Mouse (Mus musculus) ovary, adult 18-20 months (tissue): Measurements from ENCODE around the gene Tmem63b.
A peak's percentile ranks its signal among the peaks of the same experiment; 100 is the strongest.
"Not testable (repeated sequence)": the region's sequence is repeated elsewhere in the genome, so short reads cannot be mapped to it uniquely, and the experiment has no call there.

Experiments used
- DNase-seq: peaks from one replicate; pipeline ENCODE4 v3.0.0; 2022; ENCODE audit warnings: low spot score, mixed read lengths

Tmem63b gene

GRCm38 (mm10) chr17:45671821-45672220, 14.9 kb downstream of the Tmem63b start:
- no peak for DNase-seq

- no peak for DNase-seq
These were observed 18.7 kb downstream of the Tmem63b start for GRCm38 (mm10) chr17:45667986-45668385.

- no peak for DNase-seq
These were observed 19.2 kb downstream of the Tmem63b start for GRCm38 (mm10) chr17:45667481-45667880.

GRCm38 (mm10) chr17:45666091-45666490, 20.6 kb downstream of the Tmem63b start:
- no peak for DNase-seq

- DNase-seq: no peak
These were observed 22.1 kb downstream of the Tmem63b start for GRCm38 (mm10) chr17:45664608-45665007.

GRCm38 (mm10) chr17:45663106-45663919, 23.4 kb downstream of the Tmem63b start:
- no peak for DNase-seq

- DNase-seq: no peak
These were observed 27.5 kb downstream of the Tmem63b start, which contains the start of gene Capn11 for GRCm38 (mm10) chr17:45659225-45659624. Capn11 (minus strand) TSS chr17:45659325.

GRCm38 (mm10) chr17:45655820-45656219, 30.9 kb downstream of the Tmem63b start:
- DNase-seq: no peak

- DNase-seq: no peak
These were observed 33.5 kb downstream of the Tmem63b start for GRCm38 (mm10) chr17:45653233-45653632.

GRCm38 (mm10) chr17:45644185-45644584, 42.5 kb downstream of the Tmem63b start:
- DNase-seq: no peak

- DNase-seq: no peak
These were observed 44.0 kb downstream of the Tmem63b start for GRCm38 (mm10) chr17:45642701-45643100.

- no peak for DNase-seq
These were observed 44.7 kb downstream of the Tmem63b start for GRCm38 (mm10) chr17:45641981-45642380.

- no peak for DNase-seq
These were observed 48.0 kb downstream of the Tmem63b start for GRCm38 (mm10) chr17:45638596-45639295.

- DNase-seq: no peak
These were observed 52.7 kb downstream of the Tmem63b start for GRCm38 (mm10) chr17:45634033-45634432.

GRCm38 (mm10) chr17:45631940-45632339, 54.8 kb downstream of the Tmem63b start:
- DNase-seq: no peak

GRCm38 (mm10) chr17:45630992-45631391, 55.7 kb downstream of the Tmem63b start:
- no peak for DNase-seq

- peak; percentile 47 for DNase-seq
These were observed 56.6 kb downstream of the Tmem63b start for GRCm38 (mm10) chr17:45629861-45630694.

GRCm38 (mm10) chr17:45628885-45629855, 57.5 kb downstream of the Tmem63b start:
- no peak for DNase-seq

- DNase-seq: no peak
These were observed 58.5 kb downstream of the Tmem63b start for GRCm38 (mm10) chr17:45628160-45628559.

GRCm38 (mm10) chr17:45626577-45627134, 60.0 kb downstream of the Tmem63b start:
- peak; percentile 39 for DNase-seq

GRCm38 (mm10) chr17:45623425-45623824, 63.3 kb downstream of the Tmem63b start:
- not testable (repeated sequence) for DNase-seq
